Mouse (Mus musculus) stomach, postnatal 0 days (tissue): ENCODE data around the gene BC107364.

Experiments used
- CTCF ChIP-seq: IDR thresholded peaks from 2 replicates; pipeline ENCODE4 v1.5.1; 2016; ENCODE audit warnings: antibody characterized with exemption, low read depth, mild to moderate bottlenecking, moderate library complexity
- EP300 ChIP-seq: optimal IDR thresholded peaks from 2 replicates; pipeline ENCODE3; 2016; ENCODE audit warnings: antibody characterized with exemption

DNA sequence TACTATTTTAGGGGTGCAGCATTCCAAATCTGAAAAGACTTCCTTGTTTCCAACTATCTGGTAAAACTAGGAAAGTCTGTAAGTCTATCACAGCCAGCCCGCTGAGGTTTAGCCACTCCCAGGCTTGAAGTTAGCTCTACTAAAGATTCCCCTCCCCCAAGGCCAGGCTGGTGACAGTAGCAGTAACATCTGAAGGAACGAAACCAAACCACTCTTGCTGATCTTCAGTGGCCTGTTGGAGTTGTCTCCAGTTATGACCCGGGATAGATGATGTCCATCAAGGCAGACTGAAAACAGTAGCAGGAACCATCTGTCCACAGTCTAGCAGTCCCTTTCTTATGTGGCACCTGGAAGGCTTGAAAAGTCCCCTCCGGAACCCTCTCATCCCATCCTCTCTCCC is 24.8 kb downstream of the BC107364 start:
- TF ChIP-seq CTCF (no peak), EP300 (no peak)
